Mouse (Mus musculus) cerebellum, adult 11 months (tissue): ENCODE results near the gene Man2a1.

Experiments
- DNase-seq: peaks from one replicate; pipeline ENCODE4 v3.0.0; 2022

The Man2a1 gene

GRCm38 (mm10) chr17:64600372-64601090, at the start of gene Man2a1:
TSS of gene Man2a1 (plus strand) at chr17:64600736.
- DNase-seq = peak; percentile 87

GRCm38 (mm10) chr17:64553358-64553757, 47.2 kb upstream of the Man2a1 start:
- no peak for DNase-seq

GRCm38 (mm10) chr17:64554901-64555300, 45.6 kb upstream of the Man2a1 start:
- DNase-seq = no peak

- no peak for DNase-seq
Observed at GRCm38 (mm10) chr17:64556661-64557445, 43.7 kb upstream of the Man2a1 start.

GRCm38 (mm10) chr17:64558994-64559540, 41.5 kb upstream of the Man2a1 start:
- no peak for DNase-seq

GRCm38 (mm10) chr17:64566435-64566834, 34.1 kb upstream of the Man2a1 start:
- DNase-seq = no peak

- DNase-seq = no peak
Observed at GRCm38 (mm10) chr17:64567546-64567945, 33.0 kb upstream of the Man2a1 start.

GRCm38 (mm10) chr17:64573981-64574380, 26.6 kb upstream of the Man2a1 start:
- DNase-seq = no peak

- DNase-seq = no peak
Observed at GRCm38 (mm10) chr17:64575240-64575639, 25.3 kb upstream of the Man2a1 start.

GRCm38 (mm10) chr17:64577485-64577884, 23.1 kb upstream of the Man2a1 start:
- no peak for DNase-seq

- no peak for DNase-seq
Observed at GRCm38 (mm10) chr17:64578346-64578745, 22.2 kb upstream of the Man2a1 start.

- DNase-seq = peak; percentile 55
Observed at GRCm38 (mm10) chr17:64579696-64580095, 20.8 kb upstream of the Man2a1 start.

- no peak for DNase-seq
Observed at GRCm38 (mm10) chr17:64581133-64581532, 19.4 kb upstream of the Man2a1 start.

- DNase-seq = no peak
Observed at GRCm38 (mm10) chr17:64581962-64582361, 18.6 kb upstream of the Man2a1 start.

- no peak for DNase-seq
Observed at GRCm38 (mm10) chr17:64590483-64590882, 10.1 kb upstream of the Man2a1 start.

GRCm38 (mm10) chr17:64591366-64591765, 9.2 kb upstream of the Man2a1 start:
- no peak for DNase-seq

- no peak for DNase-seq
Observed at GRCm38 (mm10) chr17:64592355-64592754, 8.2 kb upstream of the Man2a1 start.

GRCm38 (mm10) chr17:64592788-64593187, 7.7 kb upstream of the Man2a1 start:
- no peak for DNase-seq

GRCm38 (mm10) chr17:64597770-64598169, 2.8 kb upstream of the Man2a1 start:
- no peak for DNase-seq

- DNase-seq = no peak
Observed at GRCm38 (mm10) chr17:64599916-64600315, 620 bp upstream of the Man2a1 start.

- peak; percentile 53 for DNase-seq
Observed at GRCm38 (mm10) chr17:64601091-64601750, 685 bp downstream of the Man2a1 start.

- DNase-seq = peak; percentile 38
Observed at GRCm38 (mm10) chr17:64601751-64602578, 1.4 kb downstream of the Man2a1 start.
